Mouse (Mus musculus): Measurements from ENCODE around the gene 4930595D18Rik. TPM values are rescaled to one million over a fixed set of nuclear protein-coding genes. Genes with fewer than 3 reads are reported as not detected.

The 4930595D18Rik gene
- polyA plus RNA-seq, 1 experiment from 2014 or later: not detected

- H3K9me3 ChIP-seq: no peaks in the 10 kb centered on the region
These were observed 9.0 kb upstream of the 4930595D18Rik start for GRCm38 (mm10) chr12:111193331-111193730.

GRCm38 (mm10) chr12:111192777-111193176 is 8.5 kb upstream of the 4930595D18Rik start:
- Histone ChIP-seq H3K4me1 (peaks cover 15% of the 10 kb centered on the region), H3K9me3 (no peaks in the 10 kb centered on the region), H3K4me2 (replicated peaks) (no peak overlapping the region), H3K4me3 (no peak overlapping the region), H3K9ac (no peak overlapping the region), H3K27me3 (no peaks in the 10 kb centered on the region), H3K36me3 (no peaks in the 10 kb centered on the region), H3K27ac (no peak overlapping the region)
- ATAC-seq (ENCODE audit: insufficient number of reproducible peaks, insufficient read depth, low FRiP score, low TSS enrichment): no peak
- 78% methylated on average over 6 of the region's 6 CpGs for WGBS

More at GRCm38 (mm10) chr12:111193331-111193730, 9.0 kb upstream of the 4930595D18Rik start:
- peaks cover 15% of the 10 kb centered on the region for H3K4me1 ChIP-seq
- no peak for ATAC-seq (ENCODE audit: insufficient number of reproducible peaks, insufficient read depth, low FRiP score, low TSS enrichment)
- 80% methylated on average over 9 of the region's 9 CpGs for WGBS
- H3K27ac ChIP-seq: no peak overlapping the region
- no peak overlapping the region for H3K9ac ChIP-seq
- no peak overlapping the region for H3K4me2 ChIP-seq (replicated peaks)
- no peaks in the 10 kb centered on the region for H3K36me3 ChIP-seq
- no peaks in the 10 kb centered on the region for H3K27me3 ChIP-seq
- no peak overlapping the region for H3K4me3 ChIP-seq

- Histone ChIP-seq H3K9ac (no peak overlapping the region), H3K9me3 (no peaks in the 10 kb centered on the region), H3K4me2 (replicated peaks) (no peak overlapping the region), H3K36me3 (no peaks in the 10 kb centered on the region), H3K4me3 (no peak overlapping the region), H3K27ac (no peak overlapping the region), H3K4me1 (peaks cover 15% of the 10 kb centered on the region), H3K27me3 (no peaks in the 10 kb centered on the region)
- WGBS: 81% methylated on average over 2 of the region's 2 CpGs
- ATAC-seq (ENCODE audit: insufficient number of reproducible peaks, insufficient read depth, low FRiP score, low TSS enrichment): no peak
These were observed 6.6 kb upstream of the 4930595D18Rik start for GRCm38 (mm10) chr12:111190891-111191290.

GRCm38 (mm10) chr12:111190355-111190754 is 6.1 kb upstream of the 4930595D18Rik start:
- no peak for ATAC-seq (ENCODE audit: insufficient number of reproducible peaks, insufficient read depth, low FRiP score, low TSS enrichment)
- WGBS: 83% methylated on average over 5 of the region's 5 CpGs

GRCm38 (mm10) chr12:111188295-111188694 is 4.0 kb upstream of the 4930595D18Rik start:
- peaks cover 7% of the 10 kb centered on the region for H3K4me1 ChIP-seq
- no peak overlapping the region for H3K4me2 ChIP-seq (replicated peaks)
- WGBS: 86% methylated on average over 4 of the region's 4 CpGs
- no peak overlapping the region for H3K27ac ChIP-seq
- no peak overlapping the region for H3K9ac ChIP-seq
- no peak overlapping the region for H3K4me3 ChIP-seq
- no peaks in the 10 kb centered on the region for H3K9me3 ChIP-seq
- H3K36me3 ChIP-seq: no peaks in the 10 kb centered on the region
- no peaks in the 10 kb centered on the region for H3K27me3 ChIP-seq
- no peak for ATAC-seq (ENCODE audit: insufficient number of reproducible peaks, insufficient read depth, low FRiP score, low TSS enrichment)

More at GRCm38 (mm10) chr12:111190355-111190754, 6.1 kb upstream of the 4930595D18Rik start:
- Histone ChIP-seq H3K9ac (no peak overlapping the region), H3K27ac (no peak overlapping the region), H3K4me3 (no peak overlapping the region), H3K4me1 (peaks cover 15% of the 10 kb centered on the region), H3K27me3 (no peaks in the 10 kb centered on the region), H3K4me2 (replicated peaks) (no peak overlapping the region), H3K9me3 (no peaks in the 10 kb centered on the region), H3K36me3 (no peaks in the 10 kb centered on the region)

- Histone ChIP-seq H3K27ac (no peak overlapping the region), H3K9ac (no peak overlapping the region), H3K4me3 (no peak overlapping the region), H3K9me3 (no peaks in the 10 kb centered on the region), H3K27me3 (no peaks in the 10 kb centered on the region), H3K4me1 (peaks cover 6% of the 10 kb centered on the region; the same call in 1 of the 2 replicates), H3K36me3 (no peaks in the 10 kb centered on the region), H3K4me2 (replicated peaks) (no peak overlapping the region)
- no peak for ATAC-seq (ENCODE audit: insufficient number of reproducible peaks, insufficient read depth, low FRiP score, low TSS enrichment)
- 80% methylated on average over 3 of the region's 3 CpGs for WGBS
These were observed 2.7 kb upstream of the 4930595D18Rik start for GRCm38 (mm10) chr12:111186986-111187385.

- Histone ChIP-seq H3K4me3 (no peak overlapping the region), H3K4me1 (no peaks in the 10 kb centered on the region; the same call in 1 of the 2 replicates), H3K4me2 (replicated peaks) (no peak overlapping the region), H3K27ac (no peak overlapping the region), H3K9me3 (no peaks in the 10 kb centered on the region), H3K27me3 (no peaks in the 10 kb centered on the region), H3K9ac (no peak overlapping the region), H3K36me3 (no peaks in the 10 kb centered on the region)
- no peak for ATAC-seq (ENCODE audit: insufficient number of reproducible peaks, insufficient read depth, low FRiP score, low TSS enrichment)
- WGBS: 93% methylated on average over 6 of the region's 6 CpGs
These were observed 1.9 kb downstream of the 4930595D18Rik start for GRCm38 (mm10) chr12:111182378-111182777.

GRCm38 (mm10) chr12:111181848-111182247 is 2.4 kb downstream of the 4930595D18Rik start:
- H3K36me3 ChIP-seq: no peaks in the 10 kb centered on the region
- no peaks in the 10 kb centered on the region; the same call in 1 of the 2 replicates for H3K4me1 ChIP-seq
- no peaks in the 10 kb centered on the region for H3K9me3 ChIP-seq
- no peak overlapping the region for H3K9ac ChIP-seq
- H3K27ac ChIP-seq: no peak overlapping the region
- no peak overlapping the region for H3K4me2 ChIP-seq (replicated peaks)
- no peak for ATAC-seq (ENCODE audit: insufficient number of reproducible peaks, insufficient read depth, low FRiP score, low TSS enrichment)
- H3K27me3 ChIP-seq: no peaks in the 10 kb centered on the region
- WGBS: 90% methylated on average over 5 of the region's 5 CpGs
- no peak overlapping the region for H3K4me3 ChIP-seq

GRCm38 (mm10) chr12:111178772-111179171 is 5.5 kb downstream of the 4930595D18Rik start:
- no peak overlapping the region for H3K4me3 ChIP-seq
- peaks cover 5% of the 10 kb centered on the region; the same call in 1 of the 2 replicates for H3K36me3 ChIP-seq
- no peaks in the 10 kb centered on the region for H3K27me3 ChIP-seq
- 75% methylated on average over 4 of the region's 4 CpGs for WGBS
- no peaks in the 10 kb centered on the region for H3K4me1 ChIP-seq
- no peaks in the 10 kb centered on the region for H3K9me3 ChIP-seq
- H3K9ac ChIP-seq: no peak overlapping the region
- no peak overlapping the region for H3K27ac ChIP-seq
- no peak for ATAC-seq (ENCODE audit: insufficient number of reproducible peaks, insufficient read depth, low FRiP score, low TSS enrichment)
- H3K4me2 ChIP-seq (replicated peaks): no peak overlapping the region

GRCm38 (mm10) chr12:111168891-111169290 is 15.4 kb downstream of the 4930595D18Rik start:
- Histone ChIP-seq H3K9ac (no peak overlapping the region), H3K4me1 (peaks cover 23% of the 10 kb centered on the region), H3K36me3 (0 out of 2 replicates have a peak, but pooled peaks cover 4% of the 10 kb centered on the region), H3K4me2 (replicated peaks) (no peak overlapping the region), H3K27me3 (no peaks in the 10 kb centered on the region), H3K4me3 (no peak overlapping the region), H3K27ac (no peak overlapping the region), H3K9me3 (no peaks in the 10 kb centered on the region)
- no peak for ATAC-seq (ENCODE audit: insufficient number of reproducible peaks, insufficient read depth, low FRiP score, low TSS enrichment)
- WGBS: 91% methylated on average over 4 of the region's 4 CpGs

- no peak for ATAC-seq (ENCODE audit: insufficient number of reproducible peaks, insufficient read depth, low FRiP score, low TSS enrichment)
- Histone ChIP-seq H3K4me3 (peak overlapping the region; percentile 87), H3K9me3 (no peaks in the 10 kb centered on the region), H3K4me1 (peaks cover 26% of the 10 kb centered on the region), H3K36me3 (0 out of 2 replicates have a peak, but pooled peaks cover 4% of the 10 kb centered on the region), H3K4me2 (replicated peaks) (peak overlapping the region; percentile 84), H3K9ac (peak overlapping the region; percentile 93), H3K27ac (peak overlapping the region; percentile 84), H3K27me3 (no peaks in the 10 kb centered on the region)
- WGBS: under 1% methylated on average over 48 of the region's 48 CpGs
These were observed 17.5 kb downstream of the 4930595D18Rik start for GRCm38 (mm10) chr12:111166681-111167289.

GRCm38 (mm10) chr12:111165831-111166591 is 18.3 kb downstream of the 4930595D18Rik start, which contains the start of gene Traf3:
Traf3 (plus strand) TSS chr12:111166370.
- peak within 1 kb of the TSS; percentile 87 for H3K4me3 ChIP-seq
- H3K36me3 ChIP-seq: no peaks in the 10 kb centered on the region
- WGBS: 6% methylated on average over 73 of the region's 105 CpGs
- no peaks in the 10 kb centered on the region for H3K27me3 ChIP-seq
- no peaks in the 10 kb centered on the region for H3K9me3 ChIP-seq
- H3K9ac ChIP-seq: peak within 1 kb of the TSS; percentile 93
- H3K4me2 ChIP-seq (replicated peaks): peak within 1 kb of the TSS; percentile 84
- no peak for ATAC-seq (ENCODE audit: insufficient number of reproducible peaks, insufficient read depth, low FRiP score, low TSS enrichment)
- H3K4me1 ChIP-seq: peaks cover 26% of the 10 kb centered on the region
- peak within 1 kb of the TSS; percentile 84 for H3K27ac ChIP-seq
